Mouse (Mus musculus) liver, embryonic 16.5 days (tissue): ENCODE measurements around the gene Loxl1. TPM values are rescaled to one million over a fixed set of nuclear protein-coding genes. Genes with fewer than 3 reads are reported as not detected.

Source experiments
- ATAC-seq: fragments of 200-750 bp; cut with Nextera tagmentation; 2 replicates; pipeline ENCODE4 v1.8.0; 2017; ENCODE audit warnings: low read depth, mild to moderate bottlenecking, moderate number of reproducible peaks, moderate library complexity
- H3K27ac ChIP-seq: fragments of 300-500 bp; sonication (generic); 2 replicates; pipeline ENCODE4 v1.5.1; 2014; ENCODE audit warnings: mild to moderate bottlenecking, low read length
- H3K27me3 ChIP-seq: fragments of 300-500 bp; sonication (generic); 2 replicates; pipeline ENCODE4 v1.6.1; 2014; ENCODE audit warnings: low read depth, low read length, mixed read lengths; ENCODE audit not compliant: control insufficient read depth, insufficient read depth
- H3K36me3 ChIP-seq: fragments of 300-500 bp; sonication (generic); 2 replicates; pipeline ENCODE4 v1.6.1; 2014; ENCODE audit warnings: mild to moderate bottlenecking; ENCODE audit not compliant: control insufficient read depth, insufficient read depth
- H3K4me1 ChIP-seq: fragments of 300-500 bp; sonication (generic); 2 replicates; pipeline ENCODE4 v1.6.1; 2014; ENCODE audit warnings: low read depth, low read length, mixed read lengths; ENCODE audit not compliant: control insufficient read depth
- H3K4me2 ChIP-seq: fragments of 300-500 bp; sonication (generic); 2 replicates; pipeline ENCODE4 v1.6.1; 2014; ENCODE audit warnings: low read depth, low read length, mixed read lengths
- H3K4me3 ChIP-seq: fragments of 300-500 bp; sonication (generic); 2 replicates; pipeline ENCODE4 v1.5.1; 2014; ENCODE audit warnings: low read depth, mild to moderate bottlenecking, low read length
- H3K9ac ChIP-seq: fragments of 300-500 bp; sonication (generic); 2 replicates; pipeline ENCODE4 v1.6.1; 2014; ENCODE audit warnings: low read depth, low read length
- H3K9me3 ChIP-seq: fragments of 300-500 bp; sonication (generic); replicated peaks from 2 replicates; pipeline ENCODE4 v1.6.1; 2016; ENCODE audit warnings: low read length; ENCODE audit not compliant: control insufficient read depth
- WGBS: fragments of 180-500 bp; shearing (Covaris S2); extraction: QIAGEN DNeasy Blood & Tissue Kit; methylation state at CpG from one replicate; pipeline ENCODE4 v1.1.7; 2014; ENCODE audit not compliant: insufficient replicate concordance; 5-methylcytosine and 5-hydroxymethylcytosine counted together
- polyA plus RNA-seq: library from polyadenylated mRNA; unstranded; fragments of >200 nt; fragmentation: Nextera tagmentation; extraction: Ambion mirVana; gene quantifications from 2 replicates; pipeline ENCODE4 v1.2.1, GENCODE M21; 2015

Gene Loxl1
- polyA plus RNA-seq, 1 experiment from 2014 or later: 2.2 TPM

GRCm38 (mm10) chr9:58303599-58304271 lies 9.3 kb downstream of the Loxl1 start:
- Histone ChIP-seq H3K4me3 (no peak overlapping the region), H3K27ac (no peak overlapping the region), H3K9ac (no peak overlapping the region), H3K4me2 (no peak overlapping the region), H3K9me3 (no peaks in the 10 kb centered on the region), H3K4me1 (no peaks in the 10 kb centered on the region), H3K36me3 (no peaks in the 10 kb centered on the region), H3K27me3 (no peaks in the 10 kb centered on the region)
- ATAC-seq: no peak
- WGBS: 46% methylated on average over 8 of the region's 8 CpGs

GRCm38 (mm10) chr9:58303115-58303514 lies 9.9 kb downstream of the Loxl1 start:
- Histone ChIP-seq H3K4me2 (no peak overlapping the region), H3K27ac (no peak overlapping the region), H3K9me3 (no peaks in the 10 kb centered on the region), H3K36me3 (no peaks in the 10 kb centered on the region), H3K4me1 (no peaks in the 10 kb centered on the region), H3K4me3 (no peak overlapping the region), H3K27me3 (no peaks in the 10 kb centered on the region), H3K9ac (no peak overlapping the region)
- WGBS: 49% methylated on average over 5 of the region's 5 CpGs
- ATAC-seq: no peak

GRCm38 (mm10) chr9:58299356-58299799 lies 13.6 kb downstream of the Loxl1 start:
- WGBS: 66% methylated on average over 2 of the region's 2 CpGs
- H3K9ac ChIP-seq: no peak overlapping the region
- H3K9me3 ChIP-seq: no peaks in the 10 kb centered on the region
- no peak overlapping the region for H3K27ac ChIP-seq
- no peak overlapping the region for H3K4me3 ChIP-seq
- no peaks in the 10 kb centered on the region for H3K4me1 ChIP-seq
- H3K27me3 ChIP-seq: no peaks in the 10 kb centered on the region
- no peak overlapping the region for H3K4me2 ChIP-seq
- no peaks in the 10 kb centered on the region for H3K36me3 ChIP-seq
- no peak for ATAC-seq

- H3K27me3 ChIP-seq: no peaks in the 10 kb centered on the region
- H3K4me1 ChIP-seq: no peaks in the 10 kb centered on the region
- H3K9ac ChIP-seq: no peak overlapping the region
- ATAC-seq: no peak
- no peak overlapping the region for H3K4me2 ChIP-seq
- no peaks in the 10 kb centered on the region for H3K36me3 ChIP-seq
- WGBS: 56% methylated on average over 4 of the region's 4 CpGs
- no peaks in the 10 kb centered on the region for H3K9me3 ChIP-seq
- no peak overlapping the region for H3K4me3 ChIP-seq
- no peak overlapping the region for H3K27ac ChIP-seq
Observed at GRCm38 (mm10) chr9:58297961-58298477, 15.0 kb downstream of the Loxl1 start.

GRCm38 (mm10) chr9:58297065-58297464 lies 15.9 kb downstream of the Loxl1 start:
- H3K4me2 ChIP-seq: no peak overlapping the region
- H3K27ac ChIP-seq: no peak overlapping the region
- H3K4me1 ChIP-seq: no peaks in the 10 kb centered on the region
- H3K4me3 ChIP-seq: no peak overlapping the region
- H3K27me3 ChIP-seq: no peaks in the 10 kb centered on the region
- WGBS: 53% methylated on average over 6 of the region's 6 CpGs
- H3K9ac ChIP-seq: no peak overlapping the region
- no peak for ATAC-seq
- H3K9me3 ChIP-seq: no peaks in the 10 kb centered on the region
- H3K36me3 ChIP-seq: no peaks in the 10 kb centered on the region

- Histone ChIP-seq H3K27ac (0 out of 2 replicates have a peak overlapping the region, but pooled peaks have one; percentile 7), H3K4me2 (no peak overlapping the region), H3K4me1 (no peaks in the 10 kb centered on the region), H3K36me3 (no peaks in the 10 kb centered on the region), H3K4me3 (no peak overlapping the region), H3K27me3 (no peaks in the 10 kb centered on the region), H3K9me3 (no peaks in the 10 kb centered on the region), H3K9ac (no peak overlapping the region)
- ATAC-seq: no peak
- WGBS: 45% methylated on average over 9 of the region's 9 CpGs
Observed at GRCm38 (mm10) chr9:58295766-58296361, 17.1 kb downstream of the Loxl1 start.

- no peaks in the 10 kb centered on the region for H3K27me3 ChIP-seq
- WGBS: 65% methylated on average over 3 of the region's 3 CpGs
- no peak overlapping the region for H3K9ac ChIP-seq
- no peaks in the 10 kb centered on the region for H3K9me3 ChIP-seq
- H3K4me2 ChIP-seq: no peak overlapping the region
- ATAC-seq: no peak
- H3K27ac ChIP-seq: no peak overlapping the region
- H3K36me3 ChIP-seq: no peaks in the 10 kb centered on the region
- no peak overlapping the region for H3K4me3 ChIP-seq
- H3K4me1 ChIP-seq: no peaks in the 10 kb centered on the region
Observed at GRCm38 (mm10) chr9:58295345-58295744, 17.6 kb downstream of the Loxl1 start.

GRCm38 (mm10) chr9:58294527-58294926 lies 18.5 kb downstream of the Loxl1 start:
- Histone ChIP-seq H3K9me3 (no peaks in the 10 kb centered on the region), H3K4me3 (no peak overlapping the region), H3K27ac (no peak overlapping the region), H3K36me3 (no peaks in the 10 kb centered on the region), H3K4me1 (no peaks in the 10 kb centered on the region), H3K27me3 (no peaks in the 10 kb centered on the region), H3K4me2 (no peak overlapping the region), H3K9ac (no peak overlapping the region)
- ATAC-seq: no peak
- WGBS: 47% methylated on average over 7 of the region's 7 CpGs

- H3K27ac ChIP-seq: no peak overlapping the region
- H3K4me2 ChIP-seq: no peak overlapping the region
- no peak overlapping the region for H3K9ac ChIP-seq
- ATAC-seq: no peak
- H3K4me1 ChIP-seq: no peaks in the 10 kb centered on the region
- H3K4me3 ChIP-seq: no peak overlapping the region
- no peaks in the 10 kb centered on the region for H3K27me3 ChIP-seq
- 34% methylated on average over 2 of the region's 2 CpGs for WGBS
- no peaks in the 10 kb centered on the region for H3K36me3 ChIP-seq
- no peaks in the 10 kb centered on the region for H3K9me3 ChIP-seq
Observed at GRCm38 (mm10) chr9:58289901-58290300, 23.1 kb downstream of the Loxl1 start.
